In the genomic region with DNA sequence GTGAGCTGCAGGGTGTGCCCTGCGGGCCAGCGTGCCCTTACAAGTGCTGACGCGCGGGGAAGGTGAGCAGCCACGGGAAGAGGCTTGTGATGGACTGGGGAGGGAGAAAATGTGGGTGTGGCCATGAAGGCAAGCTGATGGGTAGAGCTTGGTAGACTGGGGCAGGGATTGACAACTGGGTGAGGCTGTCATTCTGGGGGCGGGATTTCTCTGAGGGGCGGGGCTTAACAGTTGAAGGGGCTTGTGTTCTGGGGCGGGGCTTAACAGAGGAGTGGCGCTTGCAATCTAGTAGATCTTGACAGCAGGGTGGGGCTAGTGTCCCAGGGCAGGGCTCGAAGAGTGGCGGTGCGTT, we compare ENCODE assay signal across 8 mouse cellular contexts. TPM values are rescaled to one million over a fixed set of nuclear protein-coding genes. Genes with fewer than 3 reads are reported as not detected.
DNase-seq lines count a peak whose midpoint lies in the region; ATAC-seq and TF ChIP-seq lines count a peak whose summit lies in the region.

No protein-coding gene starts in this region.

- no peak for TF ChIP-seq CTCF in heart, adult 2 months (IDR thresholded peaks at IDR 0.05)

- H3K36me3 ChIP-seq in heart, adult 2 months (ENCODE audit: control insufficient read depth, insufficient read depth, low read length), result no peaks in the 10 kb centered on the region
- H3K36me3 ChIP-seq in embryonic facial prominence, embryonic 11.5 days (replicated peaks; ENCODE audit: control insufficient read depth, insufficient read depth, low read depth, low read length), result no peaks in the 10 kb centered on the region
- H3K36me3 ChIP-seq in intestine, embryonic 15.5 days, result no peaks in the 10 kb centered on the region

- H3K9ac ChIP-seq in heart, adult 2 months (ENCODE audit: low read depth, low read length), result peak overlapping the region; percentile 25; the same call in 1 of the 2 replicates
- no peak overlapping the region for H3K9ac ChIP-seq in embryonic facial prominence, embryonic 11.5 days (replicated peaks; ENCODE audit: low read length)
- H3K9ac ChIP-seq in intestine, embryonic 15.5 days, result no peak overlapping the region

- WGBS in heart, adult 2 months, result 3% methylated on average over 13 of the region's 13 CpGs
- 0% methylated on average over 13 of the region's 13 CpGs for WGBS in embryonic facial prominence, embryonic 11.5 days
- under 1% methylated on average over 13 of the region's 13 CpGs for WGBS in intestine, embryonic 15.5 days

- peak; percentile 62 for ATAC-seq in CD4-positive, CD25-positive, alpha-beta regulatory T cell, adult 4 months
- no peak; the same call in none of the 2 replicates for ATAC-seq in embryonic facial prominence, embryonic 11.5 days (replicated peaks; ENCODE audit: insufficient number of reproducible peaks, low FRiP score, low TSS enrichment, low read depth)
- ATAC-seq in intestine, embryonic 15.5 days, result no peak

- H3K4me1 ChIP-seq in heart, adult 2 months (ENCODE audit: control insufficient read depth, insufficient read depth, low read length), result peaks cover 4% of the 10 kb centered on the region
- peaks cover 3% of the 10 kb centered on the region; the same call in 1 of the 2 replicates for H3K4me1 ChIP-seq in embryonic facial prominence, embryonic 11.5 days (ENCODE audit: control insufficient read depth, insufficient read depth, low read length)
- peaks cover 42% of the 10 kb centered on the region for H3K4me1 ChIP-seq in intestine, embryonic 15.5 days (replicated peaks)

- no peaks in the 10 kb centered on the region for H3K27me3 ChIP-seq in heart, adult 2 months (ENCODE audit: control insufficient read depth, insufficient read depth, low read length)
- H3K27me3 ChIP-seq in embryonic facial prominence, embryonic 11.5 days (ENCODE audit: control insufficient read depth, insufficient read depth, low read length), result peaks cover 14% of the 10 kb centered on the region; the same call in 1 of the 2 replicates
- H3K27me3 ChIP-seq in intestine, embryonic 15.5 days (replicated peaks), result no peaks in the 10 kb centered on the region

- no peaks in the 10 kb centered on the region for H3K9me3 ChIP-seq in embryonic facial prominence, embryonic 11.5 days (replicated peaks; ENCODE audit: control insufficient read depth, low read length)
- H3K9me3 ChIP-seq in intestine, embryonic 15.5 days, result no peaks in the 10 kb centered on the region

- no peak overlapping the region; the same call in 1 of the 2 replicates for H3K27ac ChIP-seq in heart, adult 2 months
- no peak overlapping the region for H3K27ac ChIP-seq in embryonic facial prominence, embryonic 11.5 days (replicated peaks; ENCODE audit: low read depth, low read length)
- H3K27ac ChIP-seq in intestine, embryonic 15.5 days, result peak overlapping the region; percentile 63; the same call in 1 of the 2 replicates

- no peaks in the 10 kb centered on the region for H3K79me2 ChIP-seq in heart, adult 2 months (replicated peaks; ENCODE audit: control insufficient read depth, insufficient read depth, low read length)

- intact Hi-C loops in heart, adult 2 months (cut with DNase I), result loop anchor here (5.0 kb wide), 2 partner anchors 37 to 73 kb away; no protein-coding TSS in a partner anchor
- intact Hi-C loops in heart, postnatal 10 days (cut with DNase I), result loop anchor here (5.0 to 10.0 kb wide), 2 partner anchors 37 to 186 kb away; no protein-coding TSS in a partner anchor

- no peak for TF ChIP-seq EP300 in heart, adult 2 months (IDR thresholded peaks at IDR 0.05; ENCODE audit: insufficient read depth, low read depth, low read length)

- H3K4me3 ChIP-seq in heart, adult 2 months, result peak overlapping the region; percentile 49
- H3K4me3 ChIP-seq in embryonic facial prominence, embryonic 11.5 days (ENCODE audit: low read depth, low read length), result peak overlapping the region; percentile 33
- peak overlapping the region; percentile 46 for H3K4me3 ChIP-seq in intestine, embryonic 15.5 days (replicated peaks)

- peak overlapping the region; percentile 71 for H3K4me2 ChIP-seq in embryonic facial prominence, embryonic 11.5 days (ENCODE audit: low read depth, low read length)
- peak overlapping the region; percentile 82 for H3K4me2 ChIP-seq in intestine, embryonic 15.5 days (replicated peaks)

- TF ChIP-seq POLR2A in heart, adult 2 months (IDR thresholded peaks at IDR 0.05; ENCODE audit: insufficient read depth, low read depth, low read length), result no peak

- no peak for DNase-seq in heart, adult 2 months
- DNase-seq in heart, postnatal 10 days, result no peak
- DNase-seq in embryonic facial prominence, embryonic 11.5 days (ENCODE audit: low spot score), result peak; percentile 64
- DNase-seq in mesoderm, embryonic 11.5 days (ENCODE audit: low read depth, low spot score), result peak; percentile 66
- DNase-seq in thymus, postnatal 36 days, result peak; percentile 65 to 78
- DNase-seq in urinary bladder, postnatal 36 days (ENCODE audit: low spot score in 2 of 2), result no peak

RNA-seq across cellular contexts. Expression of gene Fstl3, which starts 3.6 kb away (rescaled TPM):
- total RNA-seq in heart, adult 2 months (2021), result 1 to 10 TPM; 3.8 to 4.7 TPM
- 9.7 and 11.9 TPM in 2 replicates for polyA plus RNA-seq in heart, adult 2 months (2012; rRNA removed)
- total RNA-seq in heart, postnatal 10 days (2021), result 1 to 10 TPM; 5.8 to 7.4 TPM
- under 1 TPM in 1 of 2 experiments, not detected in 1; 0.53 TPM for polyA plus RNA-seq in CD4-positive, CD25-positive, alpha-beta regulatory T cell, adult 4 months (2017; shearing (Covaris generic))
- 2.4 and 2.7 TPM in 2 replicates for polyA plus RNA-seq in embryonic facial prominence, embryonic 11.5 days (2014; fragmentation: Nextera tagmentation; extraction: Ambion mirVana)
- 14.0 and 16.1 TPM in 2 replicates for polyA plus RNA-seq in intestine, embryonic 15.5 days (2015; fragmentation: Nextera tagmentation; extraction: Ambion mirVana)

RNA-seq across cellular contexts. Expression of gene Prss57, which starts 10.1 kb away (rescaled TPM):
- not detected for total RNA-seq in heart, adult 2 months (2021)
- 0.08 and 0.20 TPM in 2 replicates for polyA plus RNA-seq in heart, adult 2 months (2012; rRNA removed)
- not detected for total RNA-seq in heart, postnatal 10 days (2021)
- not detected for polyA plus RNA-seq in CD4-positive, CD25-positive, alpha-beta regulatory T cell, adult 4 months (2017; shearing (Covaris generic))
- not detected in 2 replicates for polyA plus RNA-seq in embryonic facial prominence, embryonic 11.5 days (2014; fragmentation: Nextera tagmentation; extraction: Ambion mirVana)
- polyA plus RNA-seq in intestine, embryonic 15.5 days (2015; fragmentation: Nextera tagmentation; extraction: Ambion mirVana), result 0.09 TPM in 1 of 2 replicates, not detected in the other

RNA-seq across cellular contexts. Expression of gene Palm, which starts 12.7 kb away (rescaled TPM):
- 10 to 100 TPM; 51.4 to 55.6 TPM for total RNA-seq in heart, adult 2 months (2021)
- 31.4 and 36.6 TPM in 2 replicates for polyA plus RNA-seq in heart, adult 2 months (2012; rRNA removed)
- 100 to 1,000 TPM in 1 of 2 experiments, 10 to 100 TPM in 1; 90.8 to 103 TPM for total RNA-seq in heart, postnatal 10 days (2021)
- polyA plus RNA-seq in CD4-positive, CD25-positive, alpha-beta regulatory T cell, adult 4 months (2017; shearing (Covaris generic)), result under 1 TPM in 1 of 2 experiments, not detected in 1; 0.23 TPM
- polyA plus RNA-seq in embryonic facial prominence, embryonic 11.5 days (2014; fragmentation: Nextera tagmentation; extraction: Ambion mirVana), result 85.7 and 102 TPM in 2 replicates
- polyA plus RNA-seq in intestine, embryonic 15.5 days (2015; fragmentation: Nextera tagmentation; extraction: Ambion mirVana), result 48.1 and 48.5 TPM in 2 replicates

RNA-seq across cellular contexts. Expression of gene Rnf126, which starts 13.9 kb away (rescaled TPM):
- total RNA-seq in heart, adult 2 months (2021), result 10 to 100 TPM; 22.9 to 23.6 TPM
- 41.4 and 48.0 TPM in 2 replicates for polyA plus RNA-seq in heart, adult 2 months (2012; rRNA removed)
- total RNA-seq in heart, postnatal 10 days (2021), result 10 to 100 TPM; 31.8 to 34.4 TPM
- polyA plus RNA-seq in CD4-positive, CD25-positive, alpha-beta regulatory T cell, adult 4 months (2017; shearing (Covaris generic)), result 1 to 10 TPM; 3.4 to 3.5 TPM
- 65.1 and 72.7 TPM in 2 replicates for polyA plus RNA-seq in embryonic facial prominence, embryonic 11.5 days (2014; fragmentation: Nextera tagmentation; extraction: Ambion mirVana)
- polyA plus RNA-seq in intestine, embryonic 15.5 days (2015; fragmentation: Nextera tagmentation; extraction: Ambion mirVana), result 89.8 and 91.6 TPM in 2 replicates

RNA-seq across cellular contexts. Expression of gene Fgf22, which starts 25.8 kb away (rescaled TPM):
- total RNA-seq in heart, adult 2 months (2021), result not detected
- polyA plus RNA-seq in heart, adult 2 months (2012; rRNA removed), result not detected in 2 replicates
- total RNA-seq in heart, postnatal 10 days (2021), result not detected
- polyA plus RNA-seq in CD4-positive, CD25-positive, alpha-beta regulatory T cell, adult 4 months (2017; shearing (Covaris generic)), result not detected
- 0.25 and 0.38 TPM in 2 replicates for polyA plus RNA-seq in embryonic facial prominence, embryonic 11.5 days (2014; fragmentation: Nextera tagmentation; extraction: Ambion mirVana)
- 0.09 and 0.28 TPM in 2 replicates for polyA plus RNA-seq in intestine, embryonic 15.5 days (2015; fragmentation: Nextera tagmentation; extraction: Ambion mirVana)

Comparison
In these comparisons a context has a peak if more than half of its experiments do, and no peak if none do; other contexts are left out.
1. DNase-seq: peak in embryonic facial prominence, embryonic 11.5 days (single experiment), mesoderm, embryonic 11.5 days (single experiment) and thymus, postnatal 36 days (2 of 2); none in heart, adult 2 months (0 of 2), heart, postnatal 10 days (0 of 2) and urinary bladder, postnatal 36 days (0 of 2).
2. RNA of gene Palm, which starts 12.7 kb away (polyA plus RNA-seq): 85.7 to 102 TPM in embryonic facial prominence, embryonic 11.5 days, 48.1 to 48.5 TPM in intestine, embryonic 15.5 days and 31.4 to 36.6 TPM in heart, adult 2 months; 0.23 TPM in CD4-positive, CD25-positive, alpha-beta regulatory T cell, adult 4 months; every median in the first group is over 10 times any median in the second.
3. Peak in every context shown above with its lines, with median percentiles within 50 percentile points of each other: H3K4me3 ChIP-seq.